Mouse (Mus musculus) adrenal gland, adult 2 months (tissue): ENCODE results near the gene Adora1. TPM values are rescaled to one million over a fixed set of nuclear protein-coding genes. Genes with fewer than 3 reads are reported as not detected.

Experiments used
- DNase-seq: peaks from one replicate; pipeline ENCODE4 v3.0.0; 2021
- polyA plus RNA-seq: library from polyadenylated mRNA; depleted of rRNA; stranded (reverse); fragments of >200 nt; gene quantifications from 2 replicates; pipeline ENCODE4 v1.2.3, GENCODE M21; 2012; rRNA removed
- total RNA-seq, 2 experiments: library from RNA; stranded (reverse); gene quantifications; 2 replicates each; pipeline ENCODE4 v1.2.3; 2021

Gene Adora1
- total and polyA plus RNA-seq, 3 experiments: 110 to 198 (median 180) TPM

DNA sequence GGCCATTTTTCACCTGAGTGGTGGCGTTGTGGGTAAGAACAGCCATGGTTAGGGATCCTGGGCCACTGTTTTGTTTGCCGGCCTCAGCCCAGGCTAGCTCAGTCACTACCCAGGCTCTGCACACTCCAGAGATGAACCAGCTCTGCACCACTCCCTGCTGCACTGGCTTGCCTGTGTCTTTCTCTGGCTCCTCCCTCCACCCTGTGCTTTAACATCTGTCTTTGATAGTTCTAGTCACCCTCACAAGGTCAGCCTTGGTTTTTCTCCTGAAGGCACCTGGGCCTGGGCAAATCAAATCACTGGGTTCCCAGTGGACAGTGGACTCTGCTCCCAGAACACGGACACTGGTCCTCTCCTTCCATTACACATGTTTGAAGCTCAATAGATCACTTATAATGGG, 81.1 kb downstream of the Adora1 start:
- DNase-seq: no peak

DNA sequence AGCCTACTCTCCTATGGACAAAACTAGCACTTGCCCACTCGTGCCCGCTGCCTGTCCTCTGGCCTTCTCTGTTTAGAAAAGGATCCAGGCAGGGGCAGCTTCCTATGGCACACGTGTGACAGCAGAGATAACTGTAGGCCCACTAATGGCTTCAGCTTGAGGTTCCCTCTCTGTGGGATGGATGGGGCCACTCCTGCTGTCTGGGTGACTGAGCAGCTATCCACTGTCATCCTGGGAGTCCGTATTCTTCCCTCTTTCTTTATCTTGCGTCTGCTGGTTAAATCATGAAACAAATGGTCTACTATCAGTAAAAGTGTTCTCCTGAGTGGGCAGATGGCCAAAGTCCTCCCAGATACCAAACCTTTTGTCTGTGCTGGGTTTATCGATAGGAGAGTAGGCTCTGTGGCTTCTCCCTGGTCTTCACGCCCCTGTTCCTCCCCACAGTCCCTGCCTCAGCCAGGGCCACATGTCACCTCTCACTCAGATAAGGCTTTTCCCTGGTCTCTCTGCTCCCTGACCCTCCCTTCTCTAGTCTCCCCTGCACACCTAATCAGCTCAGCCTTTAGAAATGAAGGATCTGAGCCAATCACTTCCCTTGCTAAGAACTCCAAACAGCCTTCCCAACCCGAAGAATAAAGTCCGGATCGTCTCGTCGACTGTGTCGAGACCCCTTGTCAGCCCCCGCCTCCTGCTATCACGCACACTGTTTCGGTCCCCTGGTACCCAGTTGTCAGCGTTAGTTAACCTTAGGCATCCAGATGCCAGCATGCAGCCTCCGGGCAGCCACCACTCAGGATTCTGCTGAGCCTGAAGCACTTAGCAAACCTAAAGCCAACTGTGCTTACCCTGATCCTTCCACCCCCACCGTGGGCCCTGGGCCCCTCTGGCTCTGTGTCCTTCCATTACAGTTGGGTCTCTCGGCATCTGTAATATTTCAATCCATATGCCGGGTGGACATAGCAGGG, 82.3 kb downstream of the Adora1 start:
- DNase-seq: no peak

DNA sequence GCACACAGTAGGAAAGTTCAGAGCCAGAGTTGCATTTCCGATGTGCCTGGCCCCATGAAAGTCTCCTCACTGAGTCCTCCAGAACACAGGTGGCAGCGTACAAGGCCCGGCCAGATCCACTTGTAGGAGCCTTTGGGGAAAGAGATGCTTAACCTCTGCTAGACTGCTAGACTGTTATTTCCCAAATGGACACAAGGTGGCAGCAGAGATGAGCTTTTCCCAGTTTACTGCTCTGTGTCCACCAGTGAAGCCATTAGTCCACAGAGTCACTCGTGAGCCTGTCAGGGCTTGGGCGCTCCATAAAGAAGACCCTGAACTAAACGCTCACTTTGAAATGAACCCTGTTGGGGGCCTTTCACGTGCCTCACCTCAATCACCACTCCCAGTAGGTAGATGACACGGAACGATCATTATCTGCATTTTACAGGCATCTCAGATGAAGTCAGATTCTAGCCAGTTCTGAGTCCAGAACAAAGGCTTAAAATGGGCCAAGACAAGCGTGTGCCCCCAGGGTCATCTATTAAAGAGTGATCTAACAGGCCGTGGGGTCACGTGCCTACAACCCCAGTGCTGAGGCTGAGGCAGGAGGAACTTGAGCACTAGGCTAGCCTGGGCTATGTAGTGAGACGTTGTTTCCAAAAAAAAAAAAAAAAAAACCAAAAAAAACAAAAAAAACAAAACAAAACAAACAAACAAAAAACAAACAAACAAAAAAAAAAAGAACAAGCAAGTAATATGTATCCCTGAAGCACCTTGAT, 83.4 kb downstream of the Adora1 start:
- DNase-seq: peak; percentile 75

DNA sequence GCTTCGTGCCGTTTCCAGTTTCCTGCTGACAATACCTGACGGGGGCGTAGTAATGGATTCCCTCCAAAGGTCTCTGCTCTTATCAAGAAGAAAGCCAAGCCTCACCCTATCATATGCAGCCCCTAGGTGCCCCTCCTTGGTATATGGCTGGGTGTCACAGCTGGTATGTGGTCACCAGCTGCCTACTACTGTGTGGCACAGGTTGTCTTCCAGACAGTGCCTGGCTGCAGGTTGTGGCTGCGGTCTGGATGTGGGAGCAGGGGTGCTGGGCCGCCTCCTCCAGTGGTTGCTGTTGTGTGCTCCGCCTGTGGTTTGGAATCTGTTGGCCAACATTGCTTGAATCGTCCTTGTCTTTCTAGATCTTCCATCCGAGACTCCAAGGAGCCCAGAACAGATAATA, 84.5 kb downstream of the Adora1 start:
- DNase-seq: no peak

DNA sequence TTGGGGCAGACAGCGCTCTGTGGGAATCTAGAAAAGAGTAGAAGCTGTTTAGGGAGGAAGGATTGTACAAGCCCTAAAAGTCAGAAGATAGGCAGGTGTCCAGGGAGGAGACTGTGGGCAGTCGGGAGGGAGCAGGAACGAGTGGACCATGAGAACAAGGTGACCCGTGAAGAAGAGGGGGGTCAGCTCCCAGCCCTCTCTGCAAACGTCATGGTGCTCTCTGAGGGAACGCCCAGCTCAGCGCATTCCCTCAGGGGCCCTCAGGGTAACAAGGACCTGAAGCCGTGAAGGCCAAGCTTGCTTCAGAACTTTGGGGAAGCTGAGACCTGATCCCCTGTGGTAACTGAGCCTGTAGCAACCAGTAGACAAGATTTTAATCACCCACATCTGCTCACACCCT, 85.2 kb downstream of the Adora1 start:
- no peak for DNase-seq

Other genes starting within 250 kb of the Adora1 start
- gene Fmod, start 198.2 kb downstream of the Adora1 start, total RNA-seq: 10 to 100 TPM; 10.1 to 12.4 TPM
- gene Fmod, start 198.2 kb downstream of the Adora1 start, polyA plus RNA-seq: 13.4 and 17.9 TPM in 2 replicates
- gene Btg2, start 156.3 kb downstream of the Adora1 start, total RNA-seq: 10 to 100 TPM; 20.3 to 55.2 TPM
- gene Btg2, start 156.3 kb downstream of the Adora1 start, polyA plus RNA-seq: 18.9 and 25.1 TPM in 2 replicates
- gene Chit1, start 124.2 kb downstream of the Adora1 start, total RNA-seq: not detected
- gene Chit1, start 124.2 kb downstream of the Adora1 start, polyA plus RNA-seq: 0.07 and 0.08 TPM in 2 replicates
- gene Chil1, start 53.3 kb downstream of the Adora1 start, total RNA-seq: 1 to 10 TPM; 1.1 to 1.6 TPM
- 0.20 and 0.57 TPM in 2 replicates for gene Chil1, start 53.3 kb downstream of the Adora1 start, polyA plus RNA-seq
- gene Mybph, start 42.0 kb downstream of the Adora1 start, total RNA-seq: under 1 TPM in 1 of 2 experiments, not detected in 1; 0.38 TPM
- gene Mybph, start 42.0 kb downstream of the Adora1 start, polyA plus RNA-seq: 0.25 and 0.59 TPM in 2 replicates
- not detected for gene Myog, start 54.6 kb upstream of the Adora1 start, total RNA-seq
- gene Myog, start 54.6 kb upstream of the Adora1 start, polyA plus RNA-seq: not detected in 2 replicates
- 1 to 10 TPM in 1 of 2 experiments, under 1 TPM in 1; 0.86 to 1.5 TPM for gene Ppfia4, start 97.5 kb upstream of the Adora1 start, total RNA-seq
- gene Ppfia4, start 97.5 kb upstream of the Adora1 start, polyA plus RNA-seq: 6.8 and 8.0 TPM in 2 replicates
- 10 to 100 TPM; 50.0 to 55.4 TPM for gene Tmem183a, start 126.5 kb upstream of the Adora1 start, total RNA-seq
- gene Tmem183a, start 126.5 kb upstream of the Adora1 start, polyA plus RNA-seq: 37.4 and 40.7 TPM in 2 replicates
- not detected for gene 4933406M09Rik, start 150.5 kb upstream of the Adora1 start, total RNA-seq
- not detected in 2 replicates for gene 4933406M09Rik, start 150.5 kb upstream of the Adora1 start, polyA plus RNA-seq
- gene Cyb5r1, start 170.1 kb upstream of the Adora1 start, total RNA-seq: 10 to 100 TPM; 34.2 to 82.9 TPM
- gene Cyb5r1, start 170.1 kb upstream of the Adora1 start, polyA plus RNA-seq: 81.8 and 85.3 TPM in 2 replicates
- gene Adipor1, start 179.9 kb upstream of the Adora1 start, total RNA-seq: 100 to 1,000 TPM; 123 to 129 TPM
- gene Adipor1, start 179.9 kb upstream of the Adora1 start, polyA plus RNA-seq: 328 and 482 TPM in 2 replicates
- gene Klhl12, start 220.1 kb upstream of the Adora1 start, total RNA-seq: 10 to 100 TPM; 17.0 to 20.9 TPM
- gene Klhl12, start 220.1 kb upstream of the Adora1 start, polyA plus RNA-seq: 3.6 and 4.7 TPM in 2 replicates